Mouse (Mus musculus): ENCODE results near the gene Rpl24.

- TF ChIP-seq CTCF (IDR thresholded peaks at IDR 0.05) (no peak), EP300 (IDR thresholded peaks at IDR 0.05) (no peak)
Measured at GRCm38 (mm10) chr16:55924010-55924409, 42.1 kb upstream of the Rpl24 start.
